Mouse (Mus musculus) MN1 (cell line): Measurements from ENCODE around the gene Nfkbid.

Source experiments
- DNase-seq: peaks from one replicate; pipeline ENCODE4 v3.0.0-alpha.2; 2016; ENCODE audit warnings: low spot score

Gene Nfkbid

GRCm38 (mm10) chr7:30429327-30429726 is 7.8 kb downstream of the Nfkbid start:
- no peak for DNase-seq

GRCm38 (mm10) chr7:30430191-30430590 is 8.7 kb downstream of the Nfkbid start:
- no peak for DNase-seq

- peak; percentile 89 for DNase-seq
Observed at GRCm38 (mm10) chr7:30431793-30432192, 10.3 kb downstream of the Nfkbid start.

GRCm38 (mm10) chr7:30434238-30434637 is 12.7 kb downstream of the Nfkbid start:
- DNase-seq, result no peak

GRCm38 (mm10) chr7:30434701-30435100 is 13.2 kb downstream of the Nfkbid start:
- DNase-seq, result no peak

- no peak for DNase-seq
Observed at GRCm38 (mm10) chr7:30435156-30435555, 13.6 kb downstream of the Nfkbid start.

GRCm38 (mm10) chr7:30436879-30437278 is 15.3 kb downstream of the Nfkbid start:
- no peak for DNase-seq

GRCm38 (mm10) chr7:30439734-30440133 is 18.2 kb downstream of the Nfkbid start:
- DNase-seq, result no peak

GRCm38 (mm10) chr7:30440697-30441096 is 19.2 kb downstream of the Nfkbid start:
- DNase-seq, result peak; percentile 59

- DNase-seq, result no peak
Observed at GRCm38 (mm10) chr7:30443696-30444095, 22.2 kb downstream of the Nfkbid start.

GRCm38 (mm10) chr7:30444154-30444970 is 22.8 kb downstream of the Nfkbid start:
- DNase-seq, result peak; percentile 81

- DNase-seq, result peak; percentile 78
Observed at GRCm38 (mm10) chr7:30444971-30445751, 23.6 kb downstream of the Nfkbid start, which contains the start of gene Aplp1. Aplp1 (minus strand) TSS chr7:30445535.

- DNase-seq, result no peak
Observed at GRCm38 (mm10) chr7:30450241-30450640, 28.7 kb downstream of the Nfkbid start.

- DNase-seq, result no peak
Observed at GRCm38 (mm10) chr7:30453327-30453726, 31.8 kb downstream of the Nfkbid start.

- DNase-seq, result no peak
Observed at GRCm38 (mm10) chr7:30453766-30454165, 32.2 kb downstream of the Nfkbid start.

- DNase-seq, result no peak
Observed at GRCm38 (mm10) chr7:30454259-30454658, 32.7 kb downstream of the Nfkbid start.

- no peak for DNase-seq
Observed at GRCm38 (mm10) chr7:30456487-30456886, 35.0 kb downstream of the Nfkbid start.

- DNase-seq, result peak; percentile 60
Observed at GRCm38 (mm10) chr7:30456911-30457628, 35.5 kb downstream of the Nfkbid start.

GRCm38 (mm10) chr7:30457629-30458330 is 36.2 kb downstream of the Nfkbid start, which contains the start of the genes Kirrel2 and Nphs1:
Kirrel2 (minus strand) TSS chr7:30457690.
Nphs1 (plus strand) TSS chr7:30458315.
- peak; percentile 76 for DNase-seq

- DNase-seq, result no peak
Observed at GRCm38 (mm10) chr7:30459484-30459883, 38.0 kb downstream of the Nfkbid start.

GRCm38 (mm10) chr7:30463568-30463967 is 42.0 kb downstream of the Nfkbid start:
- DNase-seq, result no peak

GRCm38 (mm10) chr7:30463996-30464395 is 42.5 kb downstream of the Nfkbid start:
- no peak for DNase-seq
